Mouse (Mus musculus) gastrocnemius, adult 18-20 months (tissue): ENCODE measurements around the gene Tbpl1. TPM values are rescaled to one million over a fixed set of nuclear protein-coding genes. Genes with fewer than 3 reads are reported as not detected.

ENCODE experiments used
- DNase-seq: peaks from one replicate; pipeline ENCODE4 v3.0.0; 2021; ENCODE audit warnings: low spot score
- long read RNA-seq, 2 experiments: library from polyadenylated mRNA; stranded (forward); transcript quantifications; one replicate each; pipeline ENCODE4 v2.0.0; 2021
- total RNA-seq, 2 experiments: library from RNA; stranded (reverse); gene quantifications; 2 replicates each; pipeline ENCODE4 v1.2.3; 2021

The Tbpl1 gene
- 10 to 100 TPM; 16.6 to 19.1 TPM for total RNA-seq
- long read RNA-seq, experiment 1, transcript Tbpl1-202 (7 exons, 2,873 nt), result major isoform, 7 of 10 reads
- long read RNA-seq, experiment 1, partial matches to known transcripts, result 0 of 10 reads
- long read RNA-seq, experiment 1, other reads (novel, unspliced or antisense), result 2 of 10 reads
- long read RNA-seq, experiment 2, transcript Tbpl1-202 (7 exons, 2,873 nt), result major isoform, 22 of 31 reads
- long read RNA-seq, experiment 2, partial matches to known transcripts, result 1 of 31 reads
- long read RNA-seq, experiment 2, other reads (novel, unspliced or antisense), result 8 of 31 reads

DNA sequence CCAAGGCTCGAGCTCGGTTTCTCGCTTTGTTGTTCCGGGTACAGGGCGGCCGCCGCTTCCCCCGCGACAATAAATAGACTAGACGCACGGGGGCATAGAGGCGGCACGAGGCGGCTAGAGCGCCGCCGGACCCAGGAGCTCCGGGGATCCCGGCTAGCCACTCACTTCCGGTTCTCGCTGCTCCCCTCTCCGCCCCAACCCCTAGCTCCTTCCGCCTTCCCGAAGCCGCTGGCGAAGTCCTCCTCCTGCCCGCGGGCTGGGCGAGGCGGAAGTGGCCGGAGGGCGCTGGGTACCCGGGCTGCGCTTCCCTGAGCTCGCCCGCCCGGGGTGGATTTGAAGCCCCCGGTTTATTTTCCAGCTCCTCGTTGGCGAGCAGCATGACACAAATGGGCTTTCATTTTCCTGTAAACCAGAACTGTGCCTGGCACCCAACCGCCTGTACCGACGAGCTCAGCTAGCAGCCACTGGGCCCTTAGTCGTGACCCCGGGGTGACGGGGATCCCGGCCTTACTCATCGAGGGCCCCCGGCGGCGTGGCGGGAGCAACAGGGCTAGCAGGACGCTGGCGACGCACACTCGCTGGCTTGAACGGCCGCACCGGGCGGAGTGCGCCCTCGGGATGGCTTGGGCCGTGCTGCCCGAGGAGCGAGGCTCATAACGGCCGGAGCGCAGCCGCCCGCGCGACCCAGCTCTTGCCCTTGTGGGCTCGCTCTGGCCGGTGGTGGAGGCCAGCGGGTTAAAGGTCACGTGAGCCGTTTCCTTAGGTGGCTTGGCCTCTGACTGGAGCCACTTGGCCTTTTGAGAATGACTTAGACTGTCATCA, at the start of gene Tbpl1:
Gene Tbpl1 (minus strand): TSS at position 667 of the 822 bp plus-strand sequence.
- DNase-seq, result peak; percentile 95

DNA sequence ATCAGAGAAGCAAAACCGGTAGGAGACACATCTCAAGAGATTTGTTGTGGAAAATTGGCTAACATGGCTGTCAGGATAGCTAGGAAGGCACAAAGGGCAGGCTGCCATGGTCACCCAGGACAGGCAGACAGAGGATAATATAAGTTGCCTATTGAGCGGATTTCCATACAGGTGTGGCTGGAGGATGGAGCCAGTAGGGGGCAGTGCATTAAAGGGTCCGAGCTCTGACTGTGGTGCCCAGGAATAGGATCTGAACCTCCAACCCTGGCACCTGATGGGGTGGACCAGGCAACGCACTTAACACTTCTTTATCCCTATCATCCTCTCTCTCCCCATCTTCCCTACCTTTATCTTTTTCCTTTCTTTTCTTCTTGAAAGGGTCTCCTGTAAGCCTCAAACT, 49.7 kb upstream of the Tbpl1 start:
- no peak for DNase-seq

DNA sequence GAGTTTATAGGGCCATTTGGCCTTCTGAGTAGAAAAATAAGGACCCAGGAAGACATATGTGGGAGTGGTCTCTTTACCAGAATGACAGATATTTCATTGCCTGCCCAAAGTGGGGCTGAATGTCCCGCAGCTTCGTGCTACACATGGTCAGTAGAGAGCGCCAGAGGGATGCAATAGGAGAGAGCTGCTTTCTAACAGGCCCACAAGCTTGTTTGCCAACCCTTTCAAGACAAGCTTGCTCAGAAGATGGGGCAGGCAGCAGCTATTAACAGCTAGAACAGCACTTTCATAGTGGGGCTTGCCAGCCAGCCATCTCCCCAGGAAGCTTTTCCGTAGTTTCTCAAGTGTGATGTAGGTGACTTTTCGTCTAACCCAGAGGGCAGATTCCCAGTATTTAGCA, 46.2 kb upstream of the Tbpl1 start:
- no peak for DNase-seq

DNA sequence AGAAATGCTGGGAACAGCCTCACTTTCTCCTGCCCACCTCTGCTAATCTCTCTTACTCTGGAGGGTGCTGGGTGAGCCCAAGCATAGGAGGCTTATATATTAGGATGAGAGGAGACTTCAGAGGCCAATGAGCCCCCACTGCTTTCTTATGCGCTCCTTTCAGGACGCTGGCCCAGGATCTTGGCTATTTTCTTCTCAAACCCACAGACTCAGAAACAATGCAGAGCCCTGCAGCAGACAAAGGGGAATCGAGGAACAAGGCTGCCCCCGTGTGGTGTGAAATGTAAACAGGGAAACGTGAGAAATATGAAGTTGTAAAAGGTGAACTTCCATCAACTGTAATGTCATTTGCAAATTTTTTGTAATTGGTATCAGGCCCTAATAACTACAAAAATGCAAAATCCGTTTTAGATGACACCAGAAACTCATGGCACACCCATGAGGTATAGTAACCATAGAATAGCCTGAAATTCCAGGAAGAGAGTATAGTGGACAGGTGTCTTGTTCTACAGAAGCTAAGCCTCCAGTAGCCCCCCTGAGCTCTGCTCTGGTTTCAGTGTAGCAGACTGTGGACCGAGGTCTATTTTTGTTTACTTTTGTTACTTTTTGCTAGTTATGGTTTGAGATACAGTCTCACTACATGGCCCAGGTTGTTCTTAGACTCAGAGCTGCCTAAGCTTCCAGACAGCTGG, 44.4 kb upstream of the Tbpl1 start:
- DNase-seq, result no peak

DNA sequence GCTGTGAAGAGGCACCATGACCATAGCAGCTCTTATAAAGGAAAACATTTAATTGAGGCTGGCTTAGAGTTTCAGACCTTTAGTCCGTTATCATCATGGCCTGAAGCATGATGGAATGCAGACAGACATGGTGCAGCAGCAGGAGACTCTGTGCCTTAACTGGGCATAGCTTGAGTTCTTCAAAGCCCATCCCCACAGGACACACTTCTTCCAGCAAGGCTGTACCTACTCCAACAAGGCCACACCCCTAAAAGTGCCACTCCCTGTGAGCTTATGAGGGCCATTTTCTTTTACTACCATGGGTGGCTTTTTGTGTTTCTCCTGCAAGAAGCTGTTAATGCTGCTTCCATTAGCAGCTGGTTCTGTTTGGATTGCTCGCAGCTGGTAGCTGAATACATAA, 43.7 kb upstream of the Tbpl1 start:
- no peak for DNase-seq

DNA sequence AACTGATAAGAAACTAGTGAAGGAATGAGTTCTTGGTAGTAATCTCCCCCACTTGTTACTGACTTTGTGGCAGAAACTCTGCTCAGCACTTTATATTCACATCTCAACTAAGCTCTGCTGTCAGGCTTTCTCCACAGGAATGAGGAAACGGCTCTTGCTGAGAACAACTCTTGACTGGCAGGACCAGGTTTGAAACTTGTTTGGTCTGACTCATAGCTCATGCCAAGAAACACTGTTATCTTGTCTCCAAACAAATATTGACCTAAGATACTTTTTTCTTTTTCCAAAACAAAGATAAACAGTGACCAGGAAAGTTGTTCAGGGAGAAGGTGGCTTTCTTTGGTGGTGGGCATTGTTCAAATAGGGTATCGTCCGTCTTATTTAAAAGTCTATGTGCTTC, 42.9 kb upstream of the Tbpl1 start:
- DNase-seq, result no peak

DNA sequence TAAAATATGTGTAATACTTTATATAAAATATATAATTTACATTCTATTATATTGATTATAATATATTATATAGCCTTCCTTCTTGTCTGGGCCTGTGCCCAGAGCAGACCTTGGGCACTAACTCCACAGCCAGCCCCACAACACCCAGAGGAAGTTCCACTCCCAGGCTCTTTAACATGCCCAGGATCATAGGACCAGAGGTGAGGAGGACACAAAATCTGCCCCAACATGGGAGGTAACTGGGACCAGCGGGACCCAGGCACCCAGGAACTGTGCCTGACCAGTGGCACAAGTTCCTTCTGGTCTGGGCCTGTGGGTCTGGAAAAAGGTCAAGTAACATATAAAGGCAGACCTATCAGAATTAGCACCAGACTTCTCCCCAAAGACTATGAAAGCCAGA, 22.5 kb upstream of the Tbpl1 start:
- DNase-seq, result no peak

DNA sequence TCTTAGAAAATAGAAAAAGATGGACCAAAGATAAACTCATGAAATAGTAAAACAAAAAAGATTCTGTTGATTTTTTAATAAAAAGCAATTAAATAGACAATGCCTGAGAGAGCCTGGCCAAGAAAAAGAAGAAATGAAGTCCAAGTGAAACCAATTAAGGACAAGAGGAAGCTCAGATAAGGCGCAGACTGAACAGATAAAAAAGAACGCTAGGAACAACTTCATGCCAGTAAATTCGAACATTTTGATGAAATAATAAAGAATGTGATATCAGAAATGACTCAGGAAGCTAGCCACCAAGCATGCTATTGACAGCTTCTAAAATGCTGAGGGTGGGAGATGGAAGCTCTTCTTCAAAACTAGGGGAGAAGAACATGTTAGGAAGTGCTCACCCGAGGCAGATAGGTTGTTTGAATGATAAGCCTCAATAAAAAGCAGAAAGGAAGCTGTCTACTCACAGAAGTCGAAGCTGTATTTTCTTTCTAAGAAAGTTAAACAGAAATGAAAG, 19.5 kb upstream of the Tbpl1 start:
- DNase-seq, result no peak

DNA sequence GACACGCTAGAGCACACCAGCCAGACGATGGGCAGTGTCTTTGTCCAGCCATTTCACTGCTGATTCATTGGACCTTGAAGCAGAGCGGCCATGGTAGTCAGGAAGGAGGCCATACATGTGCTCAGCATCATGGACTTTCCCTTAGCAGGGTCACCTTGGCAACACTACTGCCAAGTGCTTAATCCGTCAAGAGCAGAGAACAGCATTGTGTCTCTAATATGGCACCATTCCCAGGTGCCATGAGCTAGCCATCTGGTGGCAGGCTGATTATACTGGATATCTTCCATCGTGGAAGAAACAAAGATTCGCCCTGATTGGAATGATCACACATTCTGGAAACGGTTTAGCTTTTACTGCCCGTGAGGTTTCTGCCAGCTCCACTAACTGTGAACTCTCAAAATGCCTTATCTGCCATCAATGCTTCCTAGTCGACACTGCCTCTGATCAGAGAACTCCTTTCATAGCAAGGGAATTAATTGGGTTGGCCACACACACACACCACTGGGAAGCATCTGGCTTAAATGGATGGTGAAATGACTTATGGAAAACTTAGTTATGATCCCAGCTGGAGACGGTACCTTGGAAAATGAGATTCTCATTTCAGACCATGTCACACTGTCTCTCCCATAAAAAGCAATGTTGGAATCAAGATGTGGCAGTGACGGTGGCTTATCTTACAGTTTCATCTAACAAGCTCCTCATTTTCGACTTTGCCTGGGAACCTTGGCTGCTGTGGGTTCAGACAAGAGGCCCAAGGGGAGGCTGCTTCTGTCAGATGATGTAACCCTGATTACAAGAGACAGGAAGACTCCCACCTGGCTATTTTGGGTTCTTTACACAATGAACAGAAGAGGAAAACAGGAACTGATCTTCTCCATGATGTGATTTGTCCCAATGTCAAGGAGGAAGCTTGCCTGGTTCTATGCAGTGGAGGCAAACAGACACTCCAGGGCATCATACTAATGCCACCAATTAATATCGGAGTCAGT, 14.9 kb upstream of the Tbpl1 start:
- no peak for DNase-seq

DNA sequence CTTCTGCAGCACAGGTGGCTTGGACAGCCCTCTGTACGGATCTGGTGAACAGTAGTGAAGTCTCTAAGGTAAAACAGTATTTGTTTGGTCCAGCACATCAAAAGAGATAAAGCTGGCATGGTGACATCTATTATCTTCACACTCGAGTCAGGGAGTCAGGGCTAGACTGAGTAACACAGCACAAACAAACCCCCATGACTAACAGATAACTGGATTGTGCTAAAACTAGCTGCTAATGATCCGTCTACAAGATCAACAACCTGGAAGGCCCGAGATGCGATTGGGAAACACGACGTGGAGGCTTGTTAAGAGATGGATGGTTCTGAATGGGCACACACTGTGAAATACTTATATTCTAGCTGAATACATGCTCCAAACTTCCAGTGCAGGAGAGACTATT, 14.2 kb upstream of the Tbpl1 start:
- DNase-seq, result no peak

DNA sequence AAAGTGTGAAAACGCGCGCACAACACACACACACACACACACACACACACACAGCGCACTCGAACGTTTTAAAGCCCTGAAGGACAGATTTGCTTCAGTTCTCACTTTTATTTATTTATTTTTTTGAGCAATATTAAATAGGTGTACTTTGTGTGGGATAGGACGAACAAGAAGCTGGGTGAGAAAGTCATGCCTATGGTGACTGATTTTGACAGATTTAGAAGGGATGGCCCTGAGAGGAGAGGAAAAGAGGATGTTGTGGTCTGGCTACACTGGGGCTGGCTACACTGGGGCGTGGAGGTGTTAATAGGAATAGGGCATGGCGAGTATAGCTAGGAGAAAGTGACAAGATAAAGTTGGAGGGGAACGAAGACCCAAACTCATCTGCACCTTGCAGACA, 443 bp upstream of the Tbpl1 start:
- no peak for DNase-seq

DNA sequence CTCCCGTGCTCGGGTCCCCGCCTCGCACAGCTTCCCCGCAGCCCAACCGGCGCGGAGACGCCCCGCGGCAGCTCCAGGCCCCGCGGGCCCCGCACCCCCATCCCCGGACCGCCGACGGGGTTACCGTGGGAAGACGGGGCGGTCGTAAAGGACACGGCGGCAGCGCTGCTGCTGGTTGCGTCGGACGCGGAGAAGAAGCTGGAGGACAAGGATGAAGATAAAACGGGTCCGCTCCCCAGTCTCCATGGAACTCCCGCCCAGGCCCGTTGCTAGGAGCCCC, 806 bp downstream of the Tbpl1 start:
- DNase-seq, result no peak

DNA sequence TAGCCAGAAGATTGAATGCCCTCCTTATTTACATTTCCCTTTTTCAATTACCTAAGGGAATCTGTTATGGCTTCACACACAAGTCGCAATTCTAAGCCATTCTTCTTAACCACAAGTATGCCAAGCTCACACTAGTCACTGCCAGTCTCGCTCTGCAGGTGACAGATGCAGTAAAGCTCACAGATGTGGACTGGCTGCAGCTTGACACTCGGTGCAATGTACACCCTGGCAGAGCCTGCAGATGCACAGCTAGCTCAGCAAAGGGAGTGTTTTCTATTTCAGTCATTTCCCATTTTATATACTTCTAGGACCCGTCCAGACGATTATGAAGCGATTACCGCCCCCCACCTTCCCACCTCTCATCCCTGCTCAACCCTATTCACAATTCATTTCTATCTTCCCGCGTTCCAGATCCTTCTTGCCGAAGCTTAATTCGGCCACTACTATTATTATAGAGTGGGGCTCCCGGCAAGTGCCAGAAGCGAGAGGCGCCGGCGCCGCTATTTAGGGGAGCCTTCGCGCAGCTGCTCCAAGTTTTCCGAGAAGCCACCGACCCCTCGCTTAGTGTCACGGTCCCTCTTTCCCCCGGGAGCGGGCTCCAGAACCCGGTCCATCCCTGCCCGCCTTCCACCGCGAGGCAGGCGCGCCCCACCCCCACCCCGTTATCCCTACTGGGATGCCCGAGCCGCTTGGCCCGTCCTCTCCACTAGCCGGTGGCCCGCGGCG, 1.3 kb downstream of the Tbpl1 start:
- DNase-seq, result no peak

DNA sequence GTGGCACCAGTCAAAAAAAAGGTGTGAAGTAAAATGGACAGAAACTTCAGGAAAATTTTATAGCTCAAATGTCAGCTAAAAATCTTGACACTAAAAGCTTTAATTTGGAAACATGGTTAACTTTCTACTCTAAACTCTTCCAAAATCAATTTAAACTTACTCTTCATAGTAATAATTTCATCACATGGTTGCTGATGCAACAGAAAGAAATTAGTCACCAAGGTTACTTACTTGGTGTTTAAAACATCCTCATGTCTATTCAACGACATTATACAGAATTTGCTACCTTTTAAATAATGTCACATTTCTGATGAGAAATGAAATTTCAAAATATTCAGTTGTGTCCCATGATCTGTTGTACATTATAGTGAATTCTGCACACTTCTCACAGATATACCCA, 3.5 kb downstream of the Tbpl1 start:
- DNase-seq, result no peak

DNA sequence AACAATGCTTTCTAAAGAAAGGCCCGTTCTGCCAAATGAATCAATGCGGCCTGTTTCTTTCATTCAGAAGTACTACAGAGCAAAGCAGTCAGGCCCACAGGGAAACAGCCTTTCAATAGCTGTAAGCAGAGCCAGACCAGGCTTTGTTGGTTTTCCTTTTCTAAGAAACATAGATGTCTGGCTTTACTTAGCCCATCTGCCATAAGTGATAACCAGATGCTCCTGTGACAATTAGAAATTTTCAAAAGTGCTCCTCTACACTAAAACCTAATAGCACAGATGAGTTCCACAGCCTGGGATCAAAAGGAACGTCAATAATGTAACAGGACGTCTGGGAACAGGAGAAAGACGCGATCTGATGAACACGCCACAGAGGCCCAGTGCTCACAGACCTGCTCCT, 5.4 kb downstream of the Tbpl1 start:
- no peak for DNase-seq

DNA sequence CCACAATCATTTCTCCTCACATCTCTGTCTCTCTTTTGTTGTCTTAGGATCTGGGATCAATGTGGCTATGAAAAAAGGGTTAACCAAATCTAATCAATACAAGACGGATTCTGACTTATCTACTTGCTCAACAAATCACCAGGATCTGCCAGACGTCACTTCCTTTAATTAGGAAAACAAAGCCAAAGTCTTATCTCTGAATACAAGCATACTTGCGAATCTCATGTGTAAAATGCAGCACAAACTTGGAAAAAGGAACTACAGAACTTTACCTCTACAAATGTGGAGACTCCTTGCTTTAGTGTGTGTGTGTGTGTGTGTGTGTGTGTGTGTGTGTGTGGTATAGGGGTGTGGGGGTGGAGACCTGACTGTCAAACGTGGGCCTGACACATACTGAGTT, 6.6 kb downstream of the Tbpl1 start:
- no peak for DNase-seq

DNA sequence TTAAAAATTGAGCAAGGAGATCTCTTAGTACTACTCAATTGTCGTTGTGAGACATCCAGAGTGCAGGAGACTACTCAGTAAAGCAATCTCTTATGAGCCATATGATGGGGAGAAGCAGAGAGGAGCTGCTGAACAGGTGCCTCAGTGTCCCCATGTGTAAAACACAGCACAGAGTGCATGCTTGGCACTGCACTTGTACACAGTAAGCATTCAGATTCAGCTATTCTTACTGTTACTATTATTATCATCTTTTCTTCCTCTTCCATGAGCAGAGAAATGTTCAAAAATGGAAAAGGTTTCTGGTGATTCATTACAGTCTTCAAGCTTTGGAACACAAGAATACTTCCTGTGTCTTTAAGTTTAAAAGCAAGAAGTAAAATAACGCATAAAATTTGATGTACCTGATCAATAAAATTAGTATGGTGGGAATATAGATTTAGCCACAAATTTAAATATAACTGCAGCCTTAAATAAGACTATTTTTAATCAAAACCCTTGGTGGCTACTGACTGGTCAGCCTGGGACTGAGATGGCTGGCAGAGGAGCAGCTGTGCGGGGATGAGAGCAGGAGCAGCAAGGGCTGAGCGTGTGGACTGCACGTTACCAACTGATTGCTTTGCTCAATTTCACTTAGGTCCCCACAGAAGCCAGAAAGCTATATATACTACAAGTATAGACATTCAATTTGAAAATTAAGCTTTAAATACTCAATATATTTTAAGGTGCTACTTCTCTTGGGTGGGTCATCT, 10.8 kb downstream of the Tbpl1 start:
- no peak for DNase-seq

DNA sequence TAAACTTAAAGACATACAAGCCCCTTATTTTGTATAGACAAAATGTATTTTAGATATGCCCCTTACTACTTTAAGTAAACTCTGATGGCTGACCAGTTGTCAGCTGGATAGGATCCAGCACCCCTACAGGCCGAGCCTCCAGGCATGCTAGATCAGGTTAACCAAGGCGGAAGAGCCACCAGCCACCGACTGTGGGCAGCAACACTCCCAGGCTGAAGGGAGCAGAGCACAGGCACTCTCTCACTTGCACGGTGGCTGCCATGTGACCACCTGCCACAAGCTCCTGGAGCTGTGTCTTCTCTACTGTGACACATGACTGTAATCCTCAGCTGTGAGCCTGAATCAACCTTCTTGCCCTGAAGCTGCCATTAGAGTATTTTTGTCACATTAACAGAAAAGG, 13.3 kb downstream of the Tbpl1 start:
- peak; percentile 14 for DNase-seq

DNA sequence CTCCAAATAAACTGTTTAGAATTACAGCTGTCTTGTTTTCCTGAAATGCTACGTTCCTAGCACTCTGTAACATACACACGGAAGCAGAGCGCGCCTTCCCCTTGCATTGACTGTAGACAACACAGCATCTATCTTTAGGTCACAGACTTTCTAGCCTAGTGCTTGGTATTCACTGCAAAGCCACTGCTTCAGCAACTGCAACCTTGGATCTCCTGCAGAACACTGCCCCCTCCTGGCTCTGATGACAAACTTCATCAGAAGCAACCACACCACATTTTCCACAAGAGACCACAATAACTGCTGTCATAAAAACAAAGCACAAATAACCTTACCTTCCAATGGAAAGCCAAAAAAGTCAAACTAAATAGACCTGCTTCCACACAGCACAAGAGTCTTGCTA, 17.2 kb downstream of the Tbpl1 start:
- peak; percentile 64 for DNase-seq

DNA sequence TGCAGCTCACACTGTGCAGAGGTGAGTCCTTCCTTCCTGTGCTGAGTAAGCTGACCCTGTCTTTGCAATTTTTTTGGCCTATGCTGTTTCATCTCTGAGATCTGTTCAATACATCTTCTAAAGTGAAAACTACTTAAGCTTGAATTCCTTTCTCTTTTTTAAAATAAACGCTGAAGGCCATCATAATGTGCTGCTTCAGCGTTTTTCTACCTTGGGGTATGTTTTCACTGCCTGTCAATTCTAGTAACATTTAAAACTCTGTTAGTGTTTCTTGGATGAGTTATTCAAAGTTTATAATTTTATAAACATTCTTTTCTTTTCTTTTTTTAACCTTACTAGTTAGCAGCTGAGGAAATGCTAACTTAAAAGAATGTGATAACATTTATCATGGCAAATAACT, 18.8 kb downstream of the Tbpl1 start:
- DNase-seq, result no peak
